Mouse (Mus musculus) midbrain, embryonic 11.5 days (tissue): ENCODE measurements at regions not wholly inside any gene's neighbourhood (a gene's known extent, or its start where the extent isn't known, plus 50 kb on each side); places are given as distances from the start of the nearest gene placed in this dataset.

ENCODE experiments used
- ATAC-seq: fragments of 200-750 bp; cut with Nextera tagmentation; 2 replicates; pipeline ENCODE4 v1.8.0; 2017; ENCODE audit warnings: moderate TSS enrichment, moderate library complexity; ENCODE audit not compliant: low FRiP score
- DNase-seq: peaks from one replicate; pipeline ENCODE4 v3.0.0; 2015; ENCODE audit warnings: low spot score; ENCODE audit errors: missing footprints
- H3K27ac ChIP-seq: fragments of 300-500 bp; sonication (generic); 2 replicates; pipeline ENCODE4 v1.5.1; 2014; ENCODE audit warnings: low read depth, low read length
- H3K27me3 ChIP-seq: fragments of 300-500 bp; sonication (generic); 2 replicates; pipeline ENCODE4 v1.6.1; 2014; ENCODE audit warnings: mild to moderate bottlenecking, low read length, moderate library complexity, mixed read lengths; ENCODE audit not compliant: control insufficient read depth, insufficient read depth
- H3K36me3 ChIP-seq: fragments of 300-500 bp; sonication (generic); 2 replicates; pipeline ENCODE4 v1.6.1; 2014; ENCODE audit warnings: mild to moderate bottlenecking, low read length, moderate library complexity, mixed read lengths; ENCODE audit not compliant: control insufficient read depth, insufficient read depth
- H3K4me1 ChIP-seq: fragments of 300-500 bp; sonication (generic); 2 replicates; pipeline ENCODE4 v1.6.1; 2014; ENCODE audit warnings: low read length; ENCODE audit not compliant: control insufficient read depth, insufficient read depth
- H3K4me2 ChIP-seq: fragments of 300-500 bp; sonication (generic); 2 replicates; pipeline ENCODE4 v1.6.1; 2014; ENCODE audit warnings: mild to moderate bottlenecking, moderate library complexity
- H3K4me3 ChIP-seq: fragments of 300-500 bp; sonication (generic); 2 replicates; pipeline ENCODE4 v1.5.1; 2014; ENCODE audit warnings: low read depth, low read length
- H3K9ac ChIP-seq: fragments of 300-500 bp; sonication (generic); 2 replicates; pipeline ENCODE4 v1.6.1; 2014; ENCODE audit warnings: low read length
- H3K9me3 ChIP-seq: fragments of 300-500 bp; sonication (generic); 2 replicates; pipeline ENCODE4 v1.6.1; 2016; ENCODE audit warnings: low read length; ENCODE audit not compliant: control insufficient read depth
- WGBS: fragments of 180-500 bp; shearing (Covaris S2); extraction: QIAGEN DNeasy Blood & Tissue Kit; methylation state at CpG from one replicate; pipeline ENCODE4 v1.1.7; 2014; 5-methylcytosine and 5-hydroxymethylcytosine counted together

GRCm38 (mm10) chr1:189107156-189107555 lies 99.5 kb upstream of the Kctd3 start:
- no peak overlapping the region for H3K4me3 ChIP-seq
- peaks cover 3% of the 10 kb centered on the region; the same call in 1 of the 2 replicates for H3K4me1 ChIP-seq
- H3K27me3 ChIP-seq, result no peaks in the 10 kb centered on the region
- H3K36me3 ChIP-seq, result no peaks in the 10 kb centered on the region
- no peaks in the 10 kb centered on the region for H3K9me3 ChIP-seq
- no peak overlapping the region for H3K4me2 ChIP-seq
- H3K27ac ChIP-seq, result no peak overlapping the region
- DNase-seq, result no peak
- 87% methylated on average over 3 of the region's 3 CpGs for WGBS
- ATAC-seq, result no peak
- no peak overlapping the region for H3K9ac ChIP-seq

GRCm38 (mm10) chr1:189105276-189105675 lies 97.6 kb upstream of the Kctd3 start:
- H3K4me2 ChIP-seq, result no peak overlapping the region
- no peak for ATAC-seq
- WGBS, result 89% methylated on average over 4 of the region's 4 CpGs

GRCm38 (mm10) chr1:189102781-189103180 lies 95.1 kb upstream of the Kctd3 start:
- H3K4me3 ChIP-seq, result no peak overlapping the region
- WGBS, result 85% methylated on average over 3 of the region's 3 CpGs
- no peak overlapping the region for H3K9ac ChIP-seq
- no peaks in the 10 kb centered on the region for H3K9me3 ChIP-seq
- H3K27ac ChIP-seq, result no peak overlapping the region
- ATAC-seq (no peak), DNase-seq (no peak)
- no peak overlapping the region for H3K4me2 ChIP-seq
- H3K4me1 ChIP-seq, result peaks cover under 1% of the 10 kb centered on the region; the same call in 1 of the 2 replicates
- no peaks in the 10 kb centered on the region for H3K27me3 ChIP-seq
- no peaks in the 10 kb centered on the region for H3K36me3 ChIP-seq

More at GRCm38 (mm10) chr1:189105276-189105675, 97.6 kb upstream of the Kctd3 start:
- Histone ChIP-seq H3K9ac (no peak overlapping the region), H3K4me1 (peaks cover 3% of the 10 kb centered on the region; the same call in 1 of the 2 replicates), H3K4me3 (no peak overlapping the region), H3K27me3 (no peaks in the 10 kb centered on the region), H3K9me3 (no peaks in the 10 kb centered on the region), H3K27ac (no peak overlapping the region), H3K36me3 (no peaks in the 10 kb centered on the region)
- no peak for DNase-seq

GRCm38 (mm10) chr1:189099121-189099520 lies 91.5 kb upstream of the Kctd3 start:
- Histone ChIP-seq H3K4me1 (no peaks in the 10 kb centered on the region), H3K4me2 (no peak overlapping the region), H3K27ac (no peak overlapping the region), H3K36me3 (no peaks in the 10 kb centered on the region), H3K27me3 (no peaks in the 10 kb centered on the region), H3K4me3 (no peak overlapping the region), H3K9me3 (no peaks in the 10 kb centered on the region), H3K9ac (no peak overlapping the region)
- DNase-seq (no peak), ATAC-seq (no peak)
- WGBS, result 63% methylated on average over 2 of the region's 2 CpGs

- WGBS, result 78% methylated on average over 3 of the region's 3 CpGs
- H3K27ac ChIP-seq, result no peak overlapping the region
- no peak overlapping the region for H3K4me3 ChIP-seq
- DNase-seq (no peak), ATAC-seq (no peak)
- no peaks in the 10 kb centered on the region for H3K36me3 ChIP-seq
- no peaks in the 10 kb centered on the region for H3K27me3 ChIP-seq
- H3K9ac ChIP-seq, result no peak overlapping the region
- H3K4me2 ChIP-seq, result no peak overlapping the region
- no peaks in the 10 kb centered on the region for H3K4me1 ChIP-seq
- no peaks in the 10 kb centered on the region for H3K9me3 ChIP-seq
Observed at GRCm38 (mm10) chr1:189092819-189093218, 85.2 kb upstream of the Kctd3 start.

- DNase-seq (no peak), ATAC-seq (no peak)
- Histone ChIP-seq H3K27me3 (no peaks in the 10 kb centered on the region), H3K4me2 (no peak overlapping the region), H3K4me3 (no peak overlapping the region), H3K27ac (no peak overlapping the region), H3K9me3 (no peaks in the 10 kb centered on the region), H3K9ac (no peak overlapping the region), H3K36me3 (no peaks in the 10 kb centered on the region), H3K4me1 (no peaks in the 10 kb centered on the region)
- WGBS, result 87% methylated on average over 2 of the region's 2 CpGs
Observed at GRCm38 (mm10) chr1:189085245-189085644, 77.6 kb upstream of the Kctd3 start.

GRCm38 (mm10) chr1:189081267-189081666 lies 73.6 kb upstream of the Kctd3 start:
- ATAC-seq (no peak; the same call in 1 of the 2 replicates), DNase-seq (no peak)
- H3K27ac ChIP-seq, result no peak overlapping the region
- no peaks in the 10 kb centered on the region for H3K27me3 ChIP-seq
- no peaks in the 10 kb centered on the region for H3K9me3 ChIP-seq
- no peak overlapping the region for H3K4me2 ChIP-seq
- WGBS, result 66% methylated on average over 2 of the region's 2 CpGs
- no peaks in the 10 kb centered on the region for H3K4me1 ChIP-seq
- H3K4me3 ChIP-seq, result no peak overlapping the region
- no peak overlapping the region for H3K9ac ChIP-seq
- H3K36me3 ChIP-seq, result no peaks in the 10 kb centered on the region

- no peak overlapping the region for H3K27ac ChIP-seq
- 24% methylated on average over 9 of the region's 9 CpGs for WGBS
Observed at GRCm38 (mm10) chr1:189080797-189081196, 73.2 kb upstream of the Kctd3 start.

GRCm38 (mm10) chr1:189079451-189080410 lies 72.1 kb upstream of the Kctd3 start:
- ATAC-seq (0 out of 2 replicates have a peak, but pooled peaks have one; percentile 30), DNase-seq (no peak)
- Histone ChIP-seq H3K27me3 (no peaks in the 10 kb centered on the region), H3K4me2 (no peak overlapping the region), H3K4me3 (no peak overlapping the region), H3K36me3 (no peaks in the 10 kb centered on the region), H3K27ac (no peak overlapping the region), H3K4me1 (no peaks in the 10 kb centered on the region), H3K9ac (no peak overlapping the region), H3K9me3 (no peaks in the 10 kb centered on the region)
- WGBS, result 68% methylated on average over 11 of the region's 11 CpGs

More at GRCm38 (mm10) chr1:189080797-189081196, 73.2 kb upstream of the Kctd3 start:
- Histone ChIP-seq H3K27me3 (no peaks in the 10 kb centered on the region), H3K4me2 (no peak overlapping the region), H3K4me1 (no peaks in the 10 kb centered on the region), H3K9me3 (no peaks in the 10 kb centered on the region), H3K4me3 (no peak overlapping the region), H3K36me3 (no peaks in the 10 kb centered on the region), H3K9ac (no peak overlapping the region)
- DNase-seq (peak; percentile 94), ATAC-seq (peak; percentile 85)
